Mouse (Mus musculus): ENCODE results near the gene Tex46.

The Tex46 gene

DNA sequence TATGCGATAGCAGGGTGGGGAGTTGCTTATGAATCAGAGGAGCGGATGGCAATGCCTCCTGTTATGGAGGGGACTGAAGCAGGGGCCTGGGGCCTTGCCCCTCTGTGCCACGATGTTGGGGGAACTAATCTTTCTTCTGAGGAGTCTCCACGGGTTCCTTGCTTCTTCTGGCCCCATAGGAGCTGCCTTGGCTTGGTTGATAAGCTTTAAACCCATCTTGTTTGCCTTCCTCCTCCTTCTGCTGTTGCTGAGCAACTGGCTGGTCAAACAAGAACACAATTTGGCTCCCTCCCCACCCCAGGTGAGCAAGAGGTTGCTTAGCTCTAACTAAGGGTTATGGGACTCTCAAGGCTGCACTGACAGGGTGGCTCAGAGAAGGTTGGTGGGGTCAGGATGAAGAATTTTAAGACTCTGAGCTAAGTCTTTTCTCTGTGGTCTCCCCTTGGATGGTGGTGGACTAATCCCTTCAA, at the start of gene Tex46:
TSS of gene Tex46 (plus strand) at position 51 of the 470 bp plus-strand sequence.
- DNase-seq (ENCODE audit: low read depth, low spot score): no peak

DNA sequence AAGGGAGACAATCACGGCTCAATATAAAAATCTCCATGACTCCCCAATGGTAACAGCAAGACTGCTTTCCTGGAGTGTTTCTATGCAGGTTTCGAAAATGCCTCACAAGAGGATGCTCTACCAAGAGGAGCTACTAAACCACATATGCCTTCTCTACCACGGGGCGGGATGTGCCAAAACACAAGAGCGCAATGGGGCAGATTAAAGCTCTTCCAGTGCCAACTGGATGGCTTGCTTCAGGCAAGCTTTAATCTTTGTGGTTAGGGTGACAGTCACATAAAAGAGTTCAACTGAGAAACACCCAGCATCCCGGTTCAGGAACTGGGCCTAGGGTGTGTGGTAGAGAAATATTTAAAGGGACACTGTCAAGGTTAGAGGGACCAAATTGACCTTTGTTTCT, 47.5 kb upstream of the Tex46 start:
- DNase-seq (ENCODE audit: low read depth, low spot score): no peak

DNA sequence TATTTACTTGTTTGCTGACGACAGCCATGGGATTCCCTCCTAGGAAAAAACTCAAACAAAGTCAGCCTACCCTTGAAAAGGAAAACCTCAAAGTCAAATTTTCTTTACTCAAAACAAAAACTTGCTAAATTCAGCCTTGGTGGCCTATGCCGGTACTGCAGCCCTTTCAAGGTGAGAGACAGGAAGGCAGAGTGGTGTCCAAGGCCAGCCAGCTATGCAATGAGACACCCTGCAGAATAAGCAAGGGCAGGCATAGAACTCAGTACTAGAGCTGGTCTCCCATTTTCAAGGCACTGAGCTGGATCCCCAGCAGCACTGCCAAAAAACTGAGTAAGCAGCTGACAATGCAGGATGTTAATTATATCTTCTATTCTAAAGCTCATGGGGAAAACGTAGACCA, 41.6 kb upstream of the Tex46 start:
- DNase-seq (ENCODE audit: low read depth, low spot score): no peak

DNA sequence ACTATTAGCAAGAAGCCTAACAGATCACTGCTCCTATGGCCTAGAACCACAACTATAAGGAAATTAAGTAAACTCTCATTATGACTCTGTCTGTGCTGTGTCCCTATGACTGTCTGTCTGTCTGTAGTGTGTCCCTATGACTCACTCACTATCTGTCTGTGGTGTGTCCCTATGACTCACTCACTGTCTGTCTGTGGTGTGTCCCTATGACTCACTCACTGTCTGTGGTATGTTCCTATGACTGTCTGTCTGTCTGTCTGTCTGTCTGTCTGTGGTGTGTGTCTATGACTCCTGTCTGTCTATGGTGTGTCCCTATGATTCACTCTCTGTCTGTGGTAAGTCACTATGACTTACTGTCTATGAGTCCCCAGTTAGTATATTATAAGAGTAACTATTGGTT, 40.2 kb upstream of the Tex46 start:
- no peak for DNase-seq (ENCODE audit: low read depth, low spot score)

GRCm38 (mm10) chr4:136581885-136582284, 28.4 kb upstream of the Tex46 start:
- DNase-seq (ENCODE audit: low read depth, low spot score): no peak

DNA sequence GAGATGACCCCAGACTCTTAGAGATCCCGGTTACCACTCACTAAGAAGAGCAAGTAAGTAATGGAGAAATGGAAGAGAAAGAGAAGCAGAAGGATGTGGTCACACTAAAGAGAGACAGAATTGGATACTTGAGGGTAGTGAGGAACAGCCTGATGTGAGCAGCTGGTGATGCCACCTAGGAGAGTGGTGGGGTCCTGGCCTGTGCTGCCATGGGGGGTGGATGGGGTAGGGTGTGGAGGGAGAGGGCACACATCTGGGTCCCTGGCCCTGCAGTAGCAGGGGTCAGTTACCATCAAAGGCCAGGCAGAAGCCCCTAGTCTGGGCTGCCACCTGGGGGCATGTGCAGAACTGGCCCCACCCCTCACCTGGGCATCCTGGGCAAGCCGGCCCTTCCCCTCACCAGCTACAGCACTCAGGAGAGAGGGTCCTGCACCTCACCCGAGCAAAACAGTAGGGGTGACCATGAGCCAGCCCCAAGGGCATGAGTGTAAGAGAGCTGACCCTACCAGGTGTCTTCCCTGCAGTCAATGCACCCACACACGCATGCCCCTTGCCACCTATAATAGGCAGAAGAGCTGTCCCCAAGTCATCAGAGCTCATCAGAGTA, 22.9 kb upstream of the Tex46 start:
- DNase-seq (ENCODE audit: low read depth, low spot score): no peak

DNA sequence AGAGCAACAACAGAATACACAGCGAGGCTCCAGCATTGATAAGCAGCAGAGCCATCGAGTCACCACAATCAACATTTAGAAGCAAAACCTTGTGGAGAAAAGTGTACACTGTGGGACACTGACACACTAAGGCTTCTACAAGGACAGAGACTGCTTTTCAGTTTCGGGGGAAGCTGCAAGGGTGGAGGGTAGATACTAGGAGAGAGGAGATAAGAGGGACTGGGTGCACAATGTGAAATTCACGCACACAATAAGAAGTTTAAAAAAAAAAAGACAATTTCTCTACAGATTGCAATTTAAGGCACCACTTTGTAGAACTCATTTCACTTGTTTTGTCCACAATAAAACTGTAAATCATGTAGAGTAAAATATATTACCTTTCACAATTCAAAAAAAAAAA, 22.2 kb upstream of the Tex46 start:
- no peak for DNase-seq (ENCODE audit: low read depth, low spot score)

DNA sequence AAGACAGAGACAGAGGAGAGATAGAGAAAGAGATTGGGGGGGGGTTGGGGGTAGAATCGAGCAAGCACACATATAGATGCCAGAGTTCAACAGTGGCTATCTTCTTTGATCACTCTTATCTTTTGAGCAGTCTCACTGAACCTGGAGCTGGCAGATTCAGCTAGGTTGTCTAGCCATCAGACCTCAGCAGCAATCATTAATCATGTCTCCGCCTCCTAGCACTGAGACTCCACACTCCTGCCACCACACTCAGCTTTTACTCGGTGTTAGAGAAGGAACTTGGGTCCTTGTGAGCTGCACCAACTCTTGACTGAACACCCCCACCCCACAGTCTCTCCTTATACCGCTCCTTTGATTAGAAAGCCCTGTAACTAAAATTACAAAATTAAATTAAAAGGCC, 18.1 kb upstream of the Tex46 start:
- DNase-seq (ENCODE audit: low read depth, low spot score): no peak

DNA sequence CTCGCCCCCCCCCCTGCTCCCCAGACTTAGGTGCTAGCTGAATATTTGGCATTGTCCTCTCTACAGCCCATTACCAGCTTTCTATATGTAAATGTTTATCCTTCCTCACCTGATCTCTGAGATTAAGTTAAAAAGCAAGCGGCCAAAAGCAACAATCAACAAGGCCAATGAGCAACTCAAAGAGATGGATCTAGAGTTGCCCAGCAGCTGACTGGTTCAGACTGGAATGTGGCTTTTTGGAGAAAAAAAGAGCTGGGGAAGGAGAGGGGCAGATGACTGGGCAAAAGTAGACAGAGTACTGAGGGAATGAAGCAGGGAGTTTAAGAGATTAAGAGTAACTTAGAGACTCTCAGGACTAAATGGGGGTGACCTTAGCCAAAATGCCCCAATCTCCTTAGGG, 16.2 kb upstream of the Tex46 start:
- DNase-seq (ENCODE audit: low read depth, low spot score): no peak

DNA sequence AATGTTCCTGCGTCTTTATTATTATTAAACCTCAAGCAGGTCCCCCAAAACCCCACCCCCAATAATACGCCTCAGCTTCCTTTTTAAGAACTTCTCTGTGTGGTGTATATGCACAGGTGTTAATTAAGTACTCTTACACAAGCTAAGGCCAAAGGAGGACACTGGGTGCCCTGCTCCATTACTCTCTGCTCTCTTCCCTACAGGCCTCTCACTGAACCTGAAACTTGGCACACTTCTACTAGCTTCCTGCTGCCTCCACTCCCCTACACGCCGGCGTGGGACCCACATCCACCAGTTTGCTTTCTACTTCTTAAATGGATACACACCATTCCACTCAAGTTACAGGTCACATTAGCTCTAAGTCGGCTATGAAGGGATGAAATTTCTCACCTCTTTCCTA, 15.0 kb upstream of the Tex46 start:
- DNase-seq (ENCODE audit: low read depth, low spot score): no peak

DNA sequence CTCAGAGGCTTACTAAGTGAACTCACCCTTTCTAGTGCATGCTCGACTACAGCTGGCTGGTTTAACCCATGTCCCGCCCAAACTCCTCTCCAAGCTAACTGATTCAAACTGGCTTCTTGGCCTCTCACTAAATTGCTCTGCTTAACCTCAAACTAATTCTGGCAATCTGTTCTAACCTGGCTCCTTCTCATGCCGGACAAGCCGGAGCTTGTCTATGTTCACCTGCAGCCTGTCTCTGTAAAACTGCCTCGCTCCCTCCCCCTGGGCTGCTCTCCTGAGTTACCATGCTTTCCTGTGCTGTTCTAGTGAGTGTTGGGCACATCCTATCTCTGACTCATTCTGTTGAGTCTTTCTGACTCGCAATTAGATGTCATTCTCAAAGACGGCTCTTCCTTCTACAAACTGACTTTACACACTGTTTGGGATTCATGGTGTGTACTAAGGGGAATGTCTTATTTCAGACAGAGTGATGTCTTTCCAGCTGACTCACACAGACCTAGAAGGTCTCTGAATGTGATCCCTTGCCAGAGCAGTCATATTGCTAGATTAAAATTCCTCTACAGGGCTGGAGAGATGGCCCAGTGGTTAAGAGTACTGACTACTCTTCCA, 11.9 kb upstream of the Tex46 start:
- no peak for DNase-seq (ENCODE audit: low read depth, low spot score)

GRCm38 (mm10) chr4:136599869-136600268, 10.4 kb upstream of the Tex46 start:
- DNase-seq (ENCODE audit: low read depth, low spot score): no peak

DNA sequence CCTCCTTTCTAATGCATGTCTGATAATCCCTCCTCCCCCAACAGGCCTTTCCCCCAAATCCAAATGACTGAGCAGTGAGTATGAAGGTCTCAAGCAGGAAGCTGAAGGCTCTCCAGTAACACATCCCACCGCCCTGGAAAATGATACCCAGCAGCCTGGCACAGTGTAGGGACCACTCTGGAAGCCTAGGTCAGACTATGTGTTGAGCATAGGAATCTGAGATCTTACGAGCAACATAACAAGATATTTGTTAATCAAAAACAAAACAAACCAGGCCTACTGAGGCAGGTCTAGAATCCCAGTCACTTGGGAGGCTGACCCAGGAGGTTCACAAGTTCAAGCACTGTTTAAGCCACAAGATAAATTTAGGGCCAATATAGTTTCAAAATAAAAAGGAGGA, 9.7 kb upstream of the Tex46 start:
- no peak for DNase-seq (ENCODE audit: low read depth, low spot score)

GRCm38 (mm10) chr4:136601476-136601875, 8.8 kb upstream of the Tex46 start:
- peak; percentile 45 for DNase-seq (ENCODE audit: low read depth, low spot score)

DNA sequence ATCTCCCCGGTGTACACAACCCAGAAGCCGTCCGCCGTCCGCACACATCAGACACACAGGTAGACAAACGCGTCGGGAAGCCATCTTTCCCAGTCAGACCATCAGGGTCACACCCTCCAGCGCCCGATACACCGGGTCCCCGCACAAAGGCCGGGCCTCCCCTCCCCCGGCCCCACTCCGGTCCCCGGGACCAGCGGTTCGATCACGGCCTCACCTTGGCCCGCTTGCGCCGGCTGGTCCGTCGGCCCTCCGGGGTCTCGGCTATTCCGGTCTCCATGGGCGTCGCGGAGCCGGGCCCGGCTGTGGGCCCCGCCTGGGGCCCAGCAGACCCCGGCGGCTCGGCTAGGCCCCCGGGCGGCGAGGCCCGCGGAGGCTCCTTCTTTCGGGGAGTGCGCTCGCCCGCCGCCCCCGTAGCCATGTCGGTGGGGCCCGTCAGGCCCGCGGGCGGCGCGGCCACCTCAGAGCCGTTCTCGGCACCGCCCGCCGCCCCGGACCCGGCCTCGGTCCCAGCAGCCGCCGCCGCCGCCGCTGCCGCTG, 8.2 kb upstream of the Tex46 start:
- peak; percentile 34 for DNase-seq (ENCODE audit: low read depth, low spot score)

- DNase-seq (ENCODE audit: low read depth, low spot score): peak; percentile 95
Observed at GRCm38 (mm10) chr4:136602568-136602967, 7.7 kb upstream of the Tex46 start, which contains the start of gene Kdm1a. Gene Kdm1a, minus strand, starts transcription at chr4:136602723.

DNA sequence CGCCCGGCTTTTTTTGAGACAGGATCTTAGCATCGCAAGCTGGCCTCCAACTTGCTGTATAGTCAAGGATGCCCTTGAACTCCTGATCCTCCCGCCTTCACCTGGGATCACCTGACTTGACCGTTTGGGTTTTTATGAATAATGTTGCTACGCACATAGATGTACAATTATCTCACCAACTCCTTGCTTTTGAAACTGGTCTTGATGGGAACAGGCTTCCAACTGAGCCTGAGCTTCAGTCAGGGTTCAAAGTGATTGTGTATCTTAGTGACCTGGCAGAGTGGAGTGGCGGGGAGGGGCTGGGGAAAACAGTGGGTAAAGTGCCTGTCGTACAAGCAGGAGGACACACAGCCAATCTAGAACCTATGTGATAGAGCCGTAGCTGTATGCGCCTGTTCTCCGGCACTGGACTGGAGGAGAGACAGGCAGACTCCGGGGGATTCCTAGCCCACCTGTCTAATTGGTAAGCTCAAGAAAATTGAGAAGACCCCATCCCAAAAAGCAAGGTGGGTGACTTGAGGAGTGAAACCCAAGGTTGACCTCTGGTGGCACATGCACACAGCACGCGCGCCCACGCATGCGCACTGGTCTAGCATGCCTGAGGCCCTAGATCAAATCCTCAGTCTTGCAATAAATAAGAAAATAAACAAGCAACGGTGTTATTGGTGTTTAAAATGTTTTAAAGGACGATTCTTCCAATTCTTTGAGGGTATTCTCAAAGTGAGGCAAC, 4.3 kb upstream of the Tex46 start:
- DNase-seq (ENCODE audit: low read depth, low spot score): no peak

DNA sequence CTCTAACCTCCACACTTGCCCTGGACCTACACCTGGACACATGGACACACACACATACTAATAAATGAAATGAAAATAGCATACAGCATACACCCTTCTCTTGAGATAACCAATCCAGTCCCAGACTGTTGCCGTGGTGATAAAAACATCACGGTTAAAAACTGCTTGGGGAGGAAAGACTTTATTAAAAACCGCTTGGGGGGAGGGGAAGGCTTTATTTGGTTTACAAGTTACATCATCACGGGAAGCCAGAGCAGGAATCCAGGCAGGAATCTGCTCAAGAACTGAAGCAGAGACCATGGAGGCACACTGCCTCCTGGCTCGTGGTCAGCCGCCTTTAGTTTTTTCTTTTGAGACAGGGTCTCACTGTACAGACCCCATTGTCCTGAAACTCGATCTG, 3.4 kb downstream of the Tex46 start:
- DNase-seq (ENCODE audit: low read depth, low spot score): peak; percentile 48

GRCm38 (mm10) chr4:136621336-136621735, 11.1 kb downstream of the Tex46 start:
- peak; percentile 79 for DNase-seq (ENCODE audit: low read depth, low spot score)

GRCm38 (mm10) chr4:136621956-136622355, 11.7 kb downstream of the Tex46 start:
- no peak for DNase-seq (ENCODE audit: low read depth, low spot score)

DNA sequence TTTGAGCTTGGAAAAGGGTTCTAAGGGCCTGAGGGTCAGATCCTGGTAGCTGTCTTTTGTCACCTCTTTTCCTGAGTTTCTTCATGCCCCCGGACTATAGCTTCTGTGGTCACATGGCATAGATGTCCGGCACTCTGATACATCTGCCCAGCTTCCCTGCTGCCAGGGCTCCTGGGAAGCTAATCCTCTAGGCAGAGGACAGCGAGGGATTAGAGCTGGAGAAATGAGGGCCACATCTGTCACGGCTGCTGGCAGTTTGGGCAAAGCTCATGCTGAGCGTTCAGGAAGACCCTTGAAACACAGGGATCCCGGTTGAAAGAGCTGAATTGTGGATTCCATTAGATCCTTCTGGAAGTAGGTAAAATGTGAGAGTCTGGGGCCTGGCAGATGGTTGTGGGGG, 12.2 kb downstream of the Tex46 start, which contains the start of gene Lactbl1:
TSS of gene Lactbl1 (plus strand) at position 234 of the 400 bp plus-strand sequence.
- no peak for DNase-seq (ENCODE audit: low read depth, low spot score)

DNA sequence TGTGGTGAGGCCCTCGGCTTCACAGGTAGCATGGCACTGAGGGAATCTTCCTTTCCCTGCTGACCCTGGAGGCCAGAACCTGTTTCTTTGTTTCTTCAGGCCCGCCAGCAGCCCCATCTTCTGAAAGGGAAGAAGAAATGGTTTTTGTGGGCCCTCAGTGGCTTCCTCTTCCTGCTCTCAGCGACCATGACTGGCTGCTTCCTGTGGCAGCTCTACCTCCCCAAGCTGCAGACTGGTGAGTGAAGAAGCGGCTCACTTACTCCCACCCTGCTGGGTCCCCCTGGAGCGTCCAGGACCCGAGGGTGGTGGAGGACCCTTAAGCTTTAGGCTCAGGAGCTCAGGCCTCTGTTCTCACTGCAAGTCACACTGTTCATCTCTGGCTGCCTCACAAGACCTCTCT, 16.4 kb downstream of the Tex46 start:
- no peak for DNase-seq (ENCODE audit: low read depth, low spot score)

Data from forelimb bud, embryonic 11.5 days (tissue).